Mouse (Mus musculus) CH12.LX (cell line): ENCODE data around the gene Cdh23. TPM values are rescaled to one million over a fixed set of nuclear protein-coding genes. Genes with fewer than 3 reads are reported as not detected.

Experiments
- DNase-seq: peaks from one replicate; pipeline ENCODE4 v3.0.0-alpha.2; 2013; ENCODE audit errors: extremely low read depth
- H3K27ac ChIP-seq: 2 replicates; pipeline ENCODE4 v1.5.1; 2012; ENCODE audit warnings: low read depth, mild to moderate bottlenecking, control low read depth, moderate library complexity; ENCODE audit not compliant: insufficient read depth
- H3K27me3 ChIP-seq: replicated peaks from 2 replicates; pipeline ENCODE3; 2012; ENCODE audit warnings: inconsistent platforms
- H3K36me3 ChIP-seq, 2 experiments: replicated peaks in 1 of 2; 2 replicates each; pipeline versions ENCODE3 to v1.6.1; 2012; ENCODE audit warnings: inconsistent platforms in 1 of 2, low read length in 1 of 2, mild to moderate bottlenecking in 1 of 2, mixed read lengths in 1 of 2, moderate library complexity in 1 of 2; ENCODE audit not compliant: control insufficient read depth in 1 of 2, insufficient read depth in 1 of 2
- H3K4me1 ChIP-seq, 2 experiments: 2 replicates each; pipeline ENCODE4 v1.6.1; 2012; ENCODE audit warnings: inconsistent platforms in 1 of 2, moderate library complexity in 1 of 2; ENCODE audit not compliant: insufficient read depth in 2 of 2, control insufficient read depth in 1 of 2
- H3K4me2 ChIP-seq: 2 replicates; pipeline ENCODE4 v1.6.1; 2012; ENCODE audit warnings: low read depth, mild to moderate bottlenecking, control low read depth; ENCODE audit not compliant: poor library complexity, insufficient read depth, severe bottlenecking
- H3K4me3 ChIP-seq, 3 experiments: fragments of 150-350 bp in 1 of 3; sonication (generic) in 1 of 3; replicated peaks in 1 of 3; 2 replicates each; pipeline versions ENCODE3 to v1.5.1; 2011 to 2012; ENCODE audit warnings: low read depth in 2 of 3, low read length in 2 of 3, mild to moderate bottlenecking in 2 of 3, moderate library complexity in 2 of 3, control low read depth in 1 of 3, improper control_type of control experiment in 1 of 3, inconsistent platforms in 1 of 3, mixed read lengths in 1 of 3; ENCODE audit not compliant: poor library complexity in 1 of 3
- H3K79me2 ChIP-seq: replicated peaks from 2 replicates; pipeline ENCODE4 v1.6.1; 2012; ENCODE audit warnings: mild to moderate bottlenecking, moderate library complexity; ENCODE audit not compliant: control insufficient read depth, poor library complexity, insufficient read depth, severe bottlenecking; ENCODE audit errors: extremely low read depth
- H3K9ac ChIP-seq: 2 replicates; pipeline ENCODE4 v1.6.1; 2012; ENCODE audit warnings: low read depth, mild to moderate bottlenecking, control low read depth, moderate library complexity; ENCODE audit not compliant: insufficient read depth
- H3K9me3 ChIP-seq: replicated peaks from 2 replicates; pipeline ENCODE3; 2012; ENCODE audit warnings: low read length, inconsistent platforms, mixed read lengths
- BHLHE40 ChIP-seq: IDR thresholded peaks from 2 replicates; pipeline ENCODE4 v1.6.1; 2011; ENCODE audit warnings: mild to moderate bottlenecking, low read depth, low read length, improper control_type of control experiment
- E2F4 ChIP-seq: IDR thresholded peaks from 2 replicates; pipeline ENCODE4 v1.6.1; 2011; ENCODE audit warnings: low read depth, low read length, improper control_type of control experiment; ENCODE audit not compliant: insufficient replicate concordance
- ELF1 ChIP-seq: IDR thresholded peaks from 2 replicates; pipeline ENCODE4 v1.6.1; 2014; ENCODE audit warnings: low read depth, mild to moderate bottlenecking, inconsistent platforms, low read length, improper control_type of control experiment
- EP300 ChIP-seq: IDR thresholded peaks from 2 replicates; pipeline ENCODE4 v1.6.1; 2011; ENCODE audit warnings: low read length, improper control_type of control experiment
- HCFC1 ChIP-seq: IDR thresholded peaks from 2 replicates; pipeline ENCODE4 v1.6.1; 2012; ENCODE audit warnings: low read depth, mild to moderate bottlenecking, inconsistent platforms, low read length, improper control_type of control experiment
- IRF4 ChIP-seq: IDR thresholded peaks from 2 replicates; pipeline ENCODE4 v1.6.1; 2014; ENCODE audit warnings: low read depth, mild to moderate bottlenecking, inconsistent platforms, low read length, improper control_type of control experiment
- MAX ChIP-seq: IDR thresholded peaks from 2 replicates; pipeline ENCODE4 v1.6.1; 2011; ENCODE audit warnings: low read length, improper control_type of control experiment
- MAZ ChIP-seq: IDR thresholded peaks from 2 replicates; pipeline ENCODE4 v1.6.1; 2012; ENCODE audit warnings: low read depth, mild to moderate bottlenecking, inconsistent platforms, low read length, improper control_type of control experiment, moderate library complexity
- MXI1 ChIP-seq: IDR thresholded peaks from 2 replicates; pipeline ENCODE4 v1.6.1; 2011; ENCODE audit warnings: mild to moderate bottlenecking, low read depth, low read length, improper control_type of control experiment
- MYC ChIP-seq: IDR thresholded peaks from 2 replicates; pipeline ENCODE4 v1.6.1; 2011; ENCODE audit warnings: low read depth, mild to moderate bottlenecking, improper control_type of control experiment, low read length
- NRF1 ChIP-seq: IDR thresholded peaks from 2 replicates; pipeline ENCODE4 v1.6.1; 2014; ENCODE audit warnings: low read depth, mild to moderate bottlenecking, inconsistent platforms, low read length, improper control_type of control experiment, moderate library complexity
- PAX5 ChIP-seq: IDR thresholded peaks from 2 replicates; pipeline ENCODE4 v1.6.1; 2012; ENCODE audit warnings: low read length, inconsistent platforms, mixed read lengths
- SIN3A ChIP-seq: IDR thresholded peaks from 2 replicates; pipeline ENCODE4 v1.6.1; 2012; ENCODE audit warnings: low read length, improper control_type of control experiment, inconsistent platforms
- TBP ChIP-seq: conservative IDR thresholded peaks from 2 replicates; pipeline ENCODE4 v1.6.1; 2011; ENCODE audit warnings: low read depth, low read length, improper control_type of control experiment
- TCF12 ChIP-seq: IDR thresholded peaks from 2 replicates; pipeline ENCODE4 v1.6.1; 2014; ENCODE audit warnings: low read depth, mild to moderate bottlenecking, inconsistent platforms, low read length, improper control_type of control experiment
- ZC3H11A ChIP-seq: IDR thresholded peaks from 2 replicates; pipeline ENCODE4 v1.6.1; 2012; ENCODE audit warnings: low read depth, mild to moderate bottlenecking, inconsistent platforms, low read length, improper control_type of control experiment
- ZMIZ1 ChIP-seq: IDR thresholded peaks from 2 replicates; pipeline ENCODE4 v1.6.1; 2012; ENCODE audit warnings: low read depth, mild to moderate bottlenecking, inconsistent platforms, low read length, improper control_type of control experiment
- dilution Hi-C: fragments of 300-500 bp; cut with MboI; formaldehyde crosslinking; loops from 2 replicates; pipeline ENCODE4 v1.14.3; 2020; ENCODE audit warnings: low sequenced_read_pairs; ENCODE audit not compliant: extremely low pct_unique_long_range_greater_than_20kb, extremely low pct_ligation_motif_present
- in situ Hi-C: fragments of 300-500 bp; cut with MboI; formaldehyde crosslinking; loops from 3 replicates; pipeline ENCODE4 v1.14.3; 2019; ENCODE audit warnings: low sequenced_read_pairs, low pct_ligation_motif_present, low pct_unique_long_range_greater_than_20kb, mixed read lengths
- polyA plus RNA-seq: library from polyadenylated mRNA; unstranded; fragments of >175 nt; gene quantifications from 2 replicates; pipeline ENCODE4 v1.2.1, GENCODE M21; 2012; ENCODE audit warnings: low read depth; ENCODE audit not compliant: insufficient read length
- total RNA-seq, 2 experiments: library from RNA; depleted of rRNA; stranded (reverse); fragments of 300-350 nt in 1 of 2; fragments of >200 nt in 1 of 2; gene quantifications; 2 replicates each; pipeline ENCODE4 v1.2.3; 2012 to 2014

The Cdh23 gene
- total and polyA plus RNA-seq, 3 experiments, result 0.20 to 0.73 (median 0.30) TPM

GRCm38 (mm10) chr10:60280353-60280752 is 415.9 kb downstream of the Cdh23 start:
- H3K79me2 ChIP-seq, result peaks cover 78% of the 10 kb centered on the region
- peak overlapping the region; percentile 74 for H3K4me2 ChIP-seq
- no peaks in the 10 kb centered on the region for H3K9me3 ChIP-seq
- H3K4me3 ChIP-seq, result peak overlapping the region; percentile 41 to 49 (median 48)
- H3K9ac ChIP-seq, result peak overlapping the region; percentile 37
- peak overlapping the region; percentile 65 for H3K27ac ChIP-seq
- dilution Hi-C loops (no loop called here), in situ Hi-C loops (no loop called here)
- H3K27me3 ChIP-seq, result no peaks in the 10 kb centered on the region
- peaks cover 16 to 61% of the 10 kb centered on the region in 2 experiments for H3K4me1 ChIP-seq
- no peak for DNase-seq
- no peak for TF ChIP-seq TBP
- 0 out of 2 replicates have a peak, but pooled peaks have one; percentile 15 for TF ChIP-seq ELF1
- TF ChIP-seq EP300, result 0 out of 2 replicates have a peak, but pooled peaks have one; percentile 21
- TF ChIP-seq ZC3H11A, result no peak
- TF ChIP-seq, all 38 proteins: peak for 2
- peaks cover 2 to 20% of the 10 kb centered on the region in 2 experiments for H3K36me3 ChIP-seq

- peaks cover 0 to 16% of the 10 kb centered on the region in 2 experiments for H3K36me3 ChIP-seq
- no peaks in the 10 kb centered on the region for H3K27me3 ChIP-seq
- TF ChIP-seq MYC (0 out of 2 replicates have a peak, but pooled peaks have one; percentile 36), ZMIZ1 (no peak), IRF4 (peak; percentile 26; the same call in 1 of the 2 replicates), HCFC1 (no peak), SIN3A (0 out of 2 replicates have a peak, but pooled peaks have one; percentile 50), BHLHE40 (peak; percentile 62), NRF1 (peak; percentile 83), MAX (peak; percentile 65), MAZ (no peak), E2F4 (no peak), TCF12 (peak; percentile 34; the same call in 1 of the 2 replicates), PAX5 (no peak), MXI1 (no peak; the same call in 1 of the 2 replicates)
- peaks cover 74% of the 10 kb centered on the region for H3K79me2 ChIP-seq
- dilution Hi-C loops, result no loop called here
- H3K9me3 ChIP-seq, result no peaks in the 10 kb centered on the region
- peaks cover 12 to 57% of the 10 kb centered on the region in 2 experiments for H3K4me1 ChIP-seq
- H3K4me3 ChIP-seq, result peak overlapping the region; percentile 48 to 100 (median 49)
- in situ Hi-C loops, result no loop called here
- peak overlapping the region; percentile 74 for H3K4me2 ChIP-seq
- H3K9ac ChIP-seq, result peak overlapping the region; percentile 67
- peak; percentile 91 for DNase-seq
- H3K27ac ChIP-seq, result peak overlapping the region; percentile 65
These were observed 416.4 kb downstream of the Cdh23 start for GRCm38 (mm10) chr10:60279941-60280301.
